Mouse (Mus musculus): ENCODE results near the gene Myo19. TPM values are rescaled to one million over a fixed set of nuclear protein-coding genes. Genes with fewer than 3 reads are reported as not detected.
A peak's percentile ranks its signal among the peaks of the same experiment; 100 is the strongest.

Myo19 gene
- polyA plus RNA-seq, 1 experiment from 2014 or later = 6.3 TPM

- WGBS = 77% methylated on average over 7 of the region's 7 CpGs
- H3K9ac ChIP-seq (replicated peaks) = no peak overlapping the region
- H3K4me3 ChIP-seq (replicated peaks) = no peak overlapping the region
- no peak for ATAC-seq
- H3K27ac ChIP-seq = no peak overlapping the region
- H3K27me3 ChIP-seq = no peaks in the 10 kb centered on the region
- peaks cover 16% of the 10 kb centered on the region for H3K4me1 ChIP-seq (replicated peaks)
- no peak overlapping the region for H3K4me2 ChIP-seq (replicated peaks)
- no peaks in the 10 kb centered on the region for H3K36me3 ChIP-seq
- H3K9me3 ChIP-seq = no peaks in the 10 kb centered on the region
Measured at GRCm38 (mm10) chr11:84919951-84920350, 40.0 kb downstream of the Myo19 start.

GRCm38 (mm10) chr11:84920981-84921380, 41.0 kb downstream of the Myo19 start:
- no peak overlapping the region for H3K4me3 ChIP-seq (replicated peaks)
- ATAC-seq = no peak
- no peaks in the 10 kb centered on the region for H3K27me3 ChIP-seq
- H3K27ac ChIP-seq = no peak overlapping the region
- peaks cover 9% of the 10 kb centered on the region for H3K4me1 ChIP-seq (replicated peaks)
- H3K36me3 ChIP-seq = no peaks in the 10 kb centered on the region
- H3K4me2 ChIP-seq (replicated peaks) = no peak overlapping the region
- H3K9me3 ChIP-seq = no peaks in the 10 kb centered on the region
- H3K9ac ChIP-seq (replicated peaks) = no peak overlapping the region
- 90% methylated on average over 8 of the region's 8 CpGs for WGBS

GRCm38 (mm10) chr11:84932261-84932660, 52.3 kb downstream of the Myo19 start:
- Histone ChIP-seq H3K27ac (no peak overlapping the region), H3K9me3 (no peaks in the 10 kb centered on the region), H3K4me2 (replicated peaks) (no peak overlapping the region), H3K9ac (replicated peaks) (no peak overlapping the region), H3K27me3 (no peaks in the 10 kb centered on the region), H3K36me3 (no peaks in the 10 kb centered on the region), H3K4me1 (replicated peaks) (no peaks in the 10 kb centered on the region), H3K4me3 (replicated peaks) (no peak overlapping the region)
- no peak for ATAC-seq
- 13% methylated on average over 6 of the region's 6 CpGs for WGBS

- Histone ChIP-seq H3K4me3 (replicated peaks) (no peak overlapping the region), H3K4me1 (replicated peaks) (peaks cover 21% of the 10 kb centered on the region), H3K27me3 (peaks cover 3% of the 10 kb centered on the region), H3K36me3 (no peaks in the 10 kb centered on the region), H3K9me3 (no peaks in the 10 kb centered on the region), H3K27ac (no peak overlapping the region), H3K4me2 (replicated peaks) (no peak overlapping the region), H3K9ac (replicated peaks) (no peak overlapping the region)
- 50% methylated on average over 8 of the region's 8 CpGs for WGBS
- no peak for ATAC-seq
Measured at GRCm38 (mm10) chr11:84939508-84940053, 59.6 kb downstream of the Myo19 start.

GRCm38 (mm10) chr11:84940140-84940539, 60.2 kb downstream of the Myo19 start:
- H3K4me1 ChIP-seq (replicated peaks) = peaks cover 26% of the 10 kb centered on the region
- H3K27me3 ChIP-seq = peaks cover 3% of the 10 kb centered on the region
- H3K4me2 ChIP-seq (replicated peaks) = no peak overlapping the region
- ATAC-seq = no peak
- H3K36me3 ChIP-seq = no peaks in the 10 kb centered on the region
- no peak overlapping the region for H3K27ac ChIP-seq
- 77% methylated on average over 10 of the region's 10 CpGs for WGBS
- H3K9me3 ChIP-seq = no peaks in the 10 kb centered on the region
- no peak overlapping the region for H3K4me3 ChIP-seq (replicated peaks)
- no peak overlapping the region for H3K9ac ChIP-seq (replicated peaks)

GRCm38 (mm10) chr11:84943948-84944347, 64.0 kb downstream of the Myo19 start:
- H3K27me3 ChIP-seq = peaks cover 3% of the 10 kb centered on the region
- 1% methylated on average over 15 of the region's 15 CpGs for WGBS
- H3K4me3 ChIP-seq (replicated peaks) = peak overlapping the region; percentile 13
- H3K36me3 ChIP-seq = no peaks in the 10 kb centered on the region
- H3K4me1 ChIP-seq (replicated peaks) = peaks cover 35% of the 10 kb centered on the region
- peak overlapping the region; percentile 46 for H3K4me2 ChIP-seq (replicated peaks)
- 0 out of 2 replicates have a peak overlapping the region, but pooled peaks have one; percentile 40 for H3K9ac ChIP-seq (replicated peaks)
- no peak for ATAC-seq
- H3K9me3 ChIP-seq = no peaks in the 10 kb centered on the region
- no peak overlapping the region for H3K27ac ChIP-seq

- peaks cover 30% of the 10 kb centered on the region for H3K4me1 ChIP-seq (replicated peaks)
- ATAC-seq = no peak
- no peak overlapping the region for H3K27ac ChIP-seq
- H3K27me3 ChIP-seq = peaks cover 3% of the 10 kb centered on the region
- H3K4me3 ChIP-seq (replicated peaks) = no peak overlapping the region
- no peaks in the 10 kb centered on the region for H3K9me3 ChIP-seq
- peak overlapping the region; percentile 46; the same call in 1 of the 2 replicates for H3K4me2 ChIP-seq (replicated peaks)
- WGBS = 2% methylated on average over 12 of the region's 12 CpGs
- no peaks in the 10 kb centered on the region for H3K36me3 ChIP-seq
- H3K9ac ChIP-seq (replicated peaks) = no peak overlapping the region
Measured at GRCm38 (mm10) chr11:84944639-84945435, 64.9 kb downstream of the Myo19 start.

GRCm38 (mm10) chr11:84945841-84946240, 65.9 kb downstream of the Myo19 start:
- H3K27me3 ChIP-seq = peaks cover 3% of the 10 kb centered on the region
- H3K36me3 ChIP-seq = no peaks in the 10 kb centered on the region
- H3K27ac ChIP-seq = no peak overlapping the region
- H3K4me2 ChIP-seq (replicated peaks) = no peak overlapping the region
- no peaks in the 10 kb centered on the region for H3K9me3 ChIP-seq
- H3K4me3 ChIP-seq (replicated peaks) = no peak overlapping the region
- WGBS = 76% methylated on average over 3 of the region's 3 CpGs
- H3K4me1 ChIP-seq (replicated peaks) = peaks cover 30% of the 10 kb centered on the region
- no peak for ATAC-seq
- H3K9ac ChIP-seq (replicated peaks) = no peak overlapping the region

GRCm38 (mm10) chr11:84947206-84947605, 67.3 kb downstream of the Myo19 start:
- H3K27me3 ChIP-seq = peaks cover 3% of the 10 kb centered on the region
- H3K27ac ChIP-seq = 0 out of 2 replicates have a peak overlapping the region, but pooled peaks have one; percentile 21
- no peak overlapping the region for H3K4me2 ChIP-seq (replicated peaks)
- H3K4me1 ChIP-seq (replicated peaks) = peaks cover 30% of the 10 kb centered on the region
- no peak overlapping the region for H3K4me3 ChIP-seq (replicated peaks)
- H3K9ac ChIP-seq (replicated peaks) = no peak overlapping the region
- 59% methylated on average over 6 of the region's 6 CpGs for WGBS
- no peaks in the 10 kb centered on the region for H3K9me3 ChIP-seq
- no peaks in the 10 kb centered on the region for H3K36me3 ChIP-seq
- no peak for ATAC-seq

GRCm38 (mm10) chr11:84948114-84948513, 68.2 kb downstream of the Myo19 start:
- no peaks in the 10 kb centered on the region for H3K9me3 ChIP-seq
- no peak overlapping the region for H3K4me3 ChIP-seq (replicated peaks)
- no peaks in the 10 kb centered on the region; the same call in none of the 2 replicates for H3K27me3 ChIP-seq
- WGBS = 33% methylated on average over 3 of the region's 3 CpGs
- H3K36me3 ChIP-seq = no peaks in the 10 kb centered on the region
- ATAC-seq = no peak
- H3K27ac ChIP-seq = no peak overlapping the region
- peaks cover 29% of the 10 kb centered on the region for H3K4me1 ChIP-seq (replicated peaks)
- no peak overlapping the region for H3K4me2 ChIP-seq (replicated peaks)
- H3K9ac ChIP-seq (replicated peaks) = no peak overlapping the region

- ATAC-seq = no peak
- no peak overlapping the region for H3K27ac ChIP-seq
Measured at GRCm38 (mm10) chr11:84948526-84948925, 68.6 kb downstream of the Myo19 start.

GRCm38 (mm10) chr11:84952611-84953010, 72.7 kb downstream of the Myo19 start:
- Histone ChIP-seq H3K4me1 (replicated peaks) (peaks cover 11% of the 10 kb centered on the region), H3K4me2 (replicated peaks) (no peak overlapping the region), H3K36me3 (no peaks in the 10 kb centered on the region), H3K27me3 (peaks cover 19% of the 10 kb centered on the region), H3K27ac (no peak overlapping the region), H3K4me3 (replicated peaks) (no peak overlapping the region), H3K9me3 (no peaks in the 10 kb centered on the region), H3K9ac (replicated peaks) (no peak overlapping the region)
- WGBS = 17% methylated on average over 2 of the region's 2 CpGs
- ATAC-seq = no peak

More at GRCm38 (mm10) chr11:84948526-84948925, 68.6 kb downstream of the Myo19 start:
- 45% methylated on average over 3 of the region's 3 CpGs for WGBS
- Histone ChIP-seq H3K9me3 (no peaks in the 10 kb centered on the region), H3K4me2 (replicated peaks) (no peak overlapping the region), H3K9ac (replicated peaks) (no peak overlapping the region), H3K4me3 (replicated peaks) (no peak overlapping the region), H3K36me3 (no peaks in the 10 kb centered on the region), H3K4me1 (replicated peaks) (peaks cover 25% of the 10 kb centered on the region), H3K27me3 (no peaks in the 10 kb centered on the region; the same call in 1 of the 2 replicates)
